Mouse (Mus musculus) forebrain, embryonic 14.5 days (tissue): Measurements from ENCODE around the gene Sptbn4. TPM values are rescaled to one million over a fixed set of nuclear protein-coding genes. Genes with fewer than 3 reads are reported as not detected.

Experiments
- ATAC-seq: fragments of 200-750 bp; cut with Nextera tagmentation; 2 replicates; pipeline ENCODE4 v1.8.0; 2017; ENCODE audit warnings: mild to moderate bottlenecking, moderate library complexity
- DNase-seq: peaks from one replicate; pipeline ENCODE4 v3.0.0-alpha.2; 2015; ENCODE audit warnings: low spot score
- H3K27ac ChIP-seq: fragments of 300-500 bp; sonication (generic); 2 replicates; pipeline ENCODE4 v1.5.1; 2014; ENCODE audit warnings: low read depth, mild to moderate bottlenecking, control low read depth, low read length, moderate library complexity
- H3K27me3 ChIP-seq: fragments of 300-500 bp; sonication (generic); replicated peaks from 2 replicates; pipeline ENCODE4 v1.6.1; 2014; ENCODE audit warnings: low read length, control low read depth, mixed read lengths; ENCODE audit not compliant: control insufficient read depth, insufficient read depth
- H3K36me3 ChIP-seq: fragments of 300-500 bp; sonication (generic); 2 replicates; pipeline ENCODE4 v1.6.1; 2014; ENCODE audit warnings: low read length, control low read depth; ENCODE audit not compliant: control insufficient read depth, insufficient read depth
- H3K4me1 ChIP-seq: fragments of 300-500 bp; sonication (generic); 2 replicates; pipeline ENCODE4 v1.6.1; 2014; ENCODE audit warnings: antibody characterized with exemption, low read length, control low read depth; ENCODE audit not compliant: control insufficient read depth, insufficient read depth
- H3K4me2 ChIP-seq: fragments of 300-500 bp; sonication (generic); 2 replicates; pipeline ENCODE4 v1.6.1; 2014; ENCODE audit warnings: mild to moderate bottlenecking, control low read depth, low read length
- H3K4me3 ChIP-seq: fragments of 300-500 bp; sonication (generic); 2 replicates; pipeline ENCODE4 v1.5.1; 2014; ENCODE audit warnings: low read depth, low read length, control low read depth
- H3K9ac ChIP-seq: fragments of 300-500 bp; sonication (generic); 2 replicates; pipeline ENCODE4 v1.6.1; 2014; ENCODE audit warnings: mild to moderate bottlenecking, low read length, control low read depth, moderate library complexity
- H3K9me3 ChIP-seq: fragments of 300-500 bp; sonication (generic); replicated peaks from 2 replicates; pipeline ENCODE4 v1.6.1; 2016; ENCODE audit warnings: low read length, control low read depth, mixed read lengths; ENCODE audit not compliant: control insufficient read depth
- WGBS: fragments of 180-500 bp; shearing (Covaris S2); extraction: QIAGEN DNeasy Blood & Tissue Kit; methylation state at CpG from one replicate; pipeline ENCODE4 v1.1.7; 2014; 5-methylcytosine and 5-hydroxymethylcytosine counted together
- polyA plus RNA-seq: library from polyadenylated mRNA; unstranded; fragments of >200 nt; fragmentation: Nextera tagmentation; extraction: Ambion mirVana; gene quantifications from 2 replicates; pipeline ENCODE4 v1.2.1, GENCODE M21; 2014

Sptbn4 gene
- polyA plus RNA-seq, 1 experiment from 2014 or later, result 1.7 TPM

GRCm38 (mm10) chr7:27327500-27327899 lies 120.0 kb downstream of the Sptbn4 start:
- ATAC-seq, result no peak
- no peak overlapping the region for H3K4me3 ChIP-seq
- H3K27me3 ChIP-seq, result peaks cover 71% of the 10 kb centered on the region
- H3K4me2 ChIP-seq, result no peak overlapping the region
- DNase-seq, result no peak
- WGBS, result 93% methylated on average over 8 of the region's 8 CpGs
- 0 out of 2 replicates have a peak, but pooled peaks cover 4% of the 10 kb centered on the region for H3K36me3 ChIP-seq
- peaks cover 11% of the 10 kb centered on the region for H3K4me1 ChIP-seq
- H3K27ac ChIP-seq, result no peak overlapping the region
- H3K9me3 ChIP-seq, result no peaks in the 10 kb centered on the region
- no peak overlapping the region for H3K9ac ChIP-seq

DNA sequence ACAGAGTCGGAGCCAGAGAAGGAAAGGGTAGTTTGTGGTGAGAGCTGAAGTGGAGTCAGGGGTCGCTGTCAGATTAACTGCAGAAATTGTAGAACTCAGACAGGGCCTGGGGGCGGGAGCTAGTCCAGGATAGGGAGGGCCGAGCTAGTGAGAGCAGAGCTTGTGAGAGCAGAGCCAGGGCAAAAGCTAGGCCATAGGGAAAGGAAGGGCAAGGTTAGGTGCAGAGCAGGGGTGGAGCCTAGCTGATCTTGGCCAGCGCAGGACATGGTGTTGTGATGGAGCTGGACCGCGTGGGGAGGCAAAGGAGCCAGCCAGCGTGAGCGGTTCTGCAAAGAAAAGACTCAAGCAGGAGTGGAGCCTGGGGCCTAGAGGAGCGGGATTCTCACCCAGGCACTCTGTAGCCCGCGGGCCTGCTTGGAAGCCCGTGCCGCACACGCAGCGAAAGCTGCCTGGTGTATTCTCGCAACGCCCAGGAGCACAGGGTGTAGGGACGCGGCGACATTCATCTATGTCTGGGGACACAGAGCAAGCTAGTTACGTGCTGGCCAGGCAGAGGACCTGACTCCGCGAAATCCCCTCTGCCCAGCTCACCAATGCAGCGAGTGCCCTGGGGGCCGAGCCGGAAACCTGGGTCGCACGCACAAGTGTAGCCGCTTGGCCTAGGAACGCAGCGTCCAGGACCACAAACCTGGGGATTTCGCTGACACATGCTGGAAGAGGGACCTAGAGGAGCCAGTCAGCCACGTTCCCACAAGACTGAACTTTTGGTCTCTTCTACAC lies 121.2 kb downstream of the Sptbn4 start:
- ATAC-seq, result no peak
- WGBS, result 41% methylated on average over 34 of the region's 34 CpGs
- no peak for DNase-seq
- peaks cover 59% of the 10 kb centered on the region for H3K27me3 ChIP-seq
- H3K36me3 ChIP-seq, result 0 out of 2 replicates have a peak, but pooled peaks cover 4% of the 10 kb centered on the region
- no peak overlapping the region for H3K9ac ChIP-seq
- no peak overlapping the region for H3K27ac ChIP-seq
- H3K4me3 ChIP-seq, result peak overlapping the region; percentile 19; the same call in 1 of the 2 replicates
- H3K4me2 ChIP-seq, result peak overlapping the region; percentile 46; the same call in 1 of the 2 replicates
- peaks cover 11% of the 10 kb centered on the region for H3K4me1 ChIP-seq
- no peaks in the 10 kb centered on the region for H3K9me3 ChIP-seq

DNA sequence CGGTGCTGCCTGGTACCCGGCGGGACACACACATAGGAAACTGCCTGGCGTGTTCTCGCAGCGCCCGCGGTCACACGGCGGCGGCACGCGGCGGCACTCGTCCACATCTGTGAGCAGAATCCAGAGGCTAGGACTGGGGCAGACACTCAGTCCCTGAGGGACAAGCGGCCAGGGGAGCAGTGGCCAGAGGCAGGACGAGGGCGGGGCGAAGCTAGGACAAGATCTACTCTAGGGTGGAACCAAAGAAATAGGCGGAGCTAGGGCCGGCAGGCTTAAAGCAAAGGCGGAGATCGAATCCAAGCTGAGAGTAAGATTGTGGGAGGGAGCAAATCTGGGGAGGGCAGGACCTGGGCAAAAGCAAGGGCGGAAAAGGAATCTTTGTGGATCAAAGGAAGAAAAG lies 121.8 kb downstream of the Sptbn4 start:
- Histone ChIP-seq H3K4me2 (peak overlapping the region; percentile 46), H3K27ac (no peak overlapping the region), H3K9me3 (no peaks in the 10 kb centered on the region), H3K36me3 (0 out of 2 replicates have a peak, but pooled peaks cover 4% of the 10 kb centered on the region), H3K27me3 (peaks cover 53% of the 10 kb centered on the region), H3K9ac (peak overlapping the region; percentile 49), H3K4me1 (peaks cover 6% of the 10 kb centered on the region), H3K4me3 (peak overlapping the region; percentile 19; the same call in 1 of the 2 replicates)
- ATAC-seq (no peak), DNase-seq (no peak)
- 3% methylated on average over 24 of the region's 24 CpGs for WGBS

DNA sequence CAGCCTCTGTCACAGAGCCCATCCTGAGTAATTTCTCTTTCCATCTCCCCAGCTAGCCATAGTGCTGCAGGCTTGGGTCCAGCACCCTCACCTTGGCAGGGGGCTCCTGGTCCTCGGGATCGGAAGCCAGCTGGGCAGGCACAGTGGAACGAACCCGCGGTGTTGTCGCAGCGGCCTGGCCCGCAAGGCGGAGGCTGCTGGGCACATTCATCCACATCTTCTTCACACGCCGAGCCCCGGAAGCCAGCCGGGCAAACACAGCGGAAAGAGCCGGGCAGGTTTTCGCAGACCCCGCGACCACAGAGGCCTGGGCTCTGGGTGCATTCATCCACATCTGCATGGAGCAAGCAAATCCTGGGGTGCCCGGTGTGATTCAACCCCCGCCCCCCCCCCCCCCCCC lies 122.6 kb downstream of the Sptbn4 start:
- DNase-seq (no peak), ATAC-seq (no peak)
- H3K4me2 ChIP-seq, result no peak overlapping the region
- peaks cover 46% of the 10 kb centered on the region for H3K27me3 ChIP-seq
- peaks cover 6% of the 10 kb centered on the region; the same call in 1 of the 2 replicates for H3K4me1 ChIP-seq
- no peak overlapping the region for H3K9ac ChIP-seq
- H3K4me3 ChIP-seq, result no peak overlapping the region
- WGBS, result 59% methylated on average over 18 of the region's 20 CpGs
- no peaks in the 10 kb centered on the region for H3K9me3 ChIP-seq
- H3K36me3 ChIP-seq, result 0 out of 2 replicates have a peak, but pooled peaks cover 4% of the 10 kb centered on the region
- H3K27ac ChIP-seq, result no peak overlapping the region

- Histone ChIP-seq H3K9me3 (no peaks in the 10 kb centered on the region), H3K36me3 (0 out of 2 replicates have a peak, but pooled peaks cover 7% of the 10 kb centered on the region), H3K9ac (no peak overlapping the region), H3K4me1 (peaks cover 6% of the 10 kb centered on the region; the same call in 1 of the 2 replicates), H3K4me2 (no peak overlapping the region), H3K27ac (no peak overlapping the region), H3K27me3 (peaks cover 39% of the 10 kb centered on the region), H3K4me3 (no peak overlapping the region)
- 96% methylated on average over 11 of the region's 11 CpGs for WGBS
- DNase-seq (no peak), ATAC-seq (no peak)
Measured at GRCm38 (mm10) chr7:27324161-27324560, 123.3 kb downstream of the Sptbn4 start.

DNA sequence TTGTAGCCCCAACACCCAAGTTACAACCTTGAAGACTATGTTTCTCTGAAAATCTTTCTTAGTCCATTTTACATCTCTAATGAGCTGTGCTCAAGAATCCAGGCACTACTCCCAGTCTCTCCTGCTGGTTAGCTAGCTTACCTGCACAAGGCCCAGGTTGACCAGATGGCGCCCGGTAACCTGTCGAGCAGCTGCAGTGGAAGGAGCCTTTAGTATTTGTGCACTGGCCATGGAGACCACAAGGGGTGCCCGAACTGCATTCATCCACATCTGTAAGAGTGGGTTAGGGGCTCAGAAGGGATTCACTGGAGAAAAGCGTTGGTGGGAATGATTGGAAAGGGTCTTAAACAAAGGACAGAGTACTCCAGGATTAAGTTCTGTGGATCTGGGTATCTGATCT lies 124.5 kb downstream of the Sptbn4 start:
- no peaks in the 10 kb centered on the region for H3K9me3 ChIP-seq
- 0 out of 2 replicates have a peak, but pooled peaks cover 5% of the 10 kb centered on the region for H3K36me3 ChIP-seq
- DNase-seq, result no peak
- H3K4me1 ChIP-seq, result peaks cover 6% of the 10 kb centered on the region; the same call in 1 of the 2 replicates
- no peak overlapping the region for H3K4me3 ChIP-seq
- H3K9ac ChIP-seq, result no peak overlapping the region
- ATAC-seq, result no peak
- H3K27me3 ChIP-seq, result peaks cover 28% of the 10 kb centered on the region
- H3K27ac ChIP-seq, result no peak overlapping the region
- no peak overlapping the region for H3K4me2 ChIP-seq
- 88% methylated on average over 5 of the region's 5 CpGs for WGBS

- H3K4me3 ChIP-seq, result no peak overlapping the region
- DNase-seq, result no peak
- no peak overlapping the region for H3K9ac ChIP-seq
- 0 out of 2 replicates have a peak, but pooled peaks cover 5% of the 10 kb centered on the region for H3K36me3 ChIP-seq
- H3K27me3 ChIP-seq, result peaks cover 20% of the 10 kb centered on the region
- H3K27ac ChIP-seq, result no peak overlapping the region
- H3K9me3 ChIP-seq, result no peaks in the 10 kb centered on the region
- WGBS, result 25% methylated on average over 13 of the region's 13 CpGs
- no peak for ATAC-seq
- H3K4me2 ChIP-seq, result no peak overlapping the region
- peaks cover 6% of the 10 kb centered on the region; the same call in 1 of the 2 replicates for H3K4me1 ChIP-seq
Measured at GRCm38 (mm10) chr7:27322291-27322690, 125.2 kb downstream of the Sptbn4 start.

- ATAC-seq, result no peak
- no peaks in the 10 kb centered on the region for H3K27me3 ChIP-seq
- H3K9ac ChIP-seq, result no peak overlapping the region
- 0 out of 2 replicates have a peak, but pooled peaks cover 5% of the 10 kb centered on the region for H3K36me3 ChIP-seq
- no peak overlapping the region for H3K4me3 ChIP-seq
- H3K4me1 ChIP-seq, result peaks cover 3% of the 10 kb centered on the region; the same call in 1 of the 2 replicates
- no peak for DNase-seq
- H3K4me2 ChIP-seq, result no peak overlapping the region
- H3K27ac ChIP-seq, result no peak overlapping the region
- WGBS, result 91% methylated on average over 22 of the region's 22 CpGs
- no peaks in the 10 kb centered on the region for H3K9me3 ChIP-seq
Measured at GRCm38 (mm10) chr7:27319411-27319810, 128.1 kb downstream of the Sptbn4 start.

GRCm38 (mm10) chr7:27315958-27316357 lies 131.5 kb downstream of the Sptbn4 start:
- Histone ChIP-seq H3K9me3 (0 out of 2 replicates have a peak, but pooled peaks cover 4% of the 10 kb centered on the region), H3K9ac (0 out of 2 replicates have a peak overlapping the region, but pooled peaks have one; percentile 13), H3K4me3 (no peak overlapping the region), H3K36me3 (0 out of 2 replicates have a peak, but pooled peaks cover 6% of the 10 kb centered on the region), H3K27ac (no peak overlapping the region), H3K4me1 (peaks cover 3% of the 10 kb centered on the region; the same call in 1 of the 2 replicates), H3K27me3 (no peaks in the 10 kb centered on the region), H3K4me2 (no peak overlapping the region)
- WGBS, result 24% methylated on average over 7 of the region's 7 CpGs
- peak; percentile 85 for ATAC-seq
- DNase-seq, result peak; percentile 82
